Mouse (Mus musculus) right cerebral cortex, postnatal 36 days (tissue): ENCODE measurements around the gene Plaur.

Experiments
- DNase-seq, 2 experiments: peaks; one replicate each; pipeline ENCODE4 v3.0.0; 2022; ENCODE audit warnings: low spot score in 2 of 2, mixed read lengths in 1 of 2

Gene Plaur

GRCm38 (mm10) chr7:24462388-24463319 lies at the start of gene Plaur:
TSS of gene Plaur (plus strand) at chr7:24462484.
- DNase-seq: no peak

- no peak for DNase-seq
Measured at GRCm38 (mm10) chr7:24413630-24414029, 48.7 kb upstream of the Plaur start.

GRCm38 (mm10) chr7:24415261-24415660 lies 47.0 kb upstream of the Plaur start:
- no peak for DNase-seq

DNA sequence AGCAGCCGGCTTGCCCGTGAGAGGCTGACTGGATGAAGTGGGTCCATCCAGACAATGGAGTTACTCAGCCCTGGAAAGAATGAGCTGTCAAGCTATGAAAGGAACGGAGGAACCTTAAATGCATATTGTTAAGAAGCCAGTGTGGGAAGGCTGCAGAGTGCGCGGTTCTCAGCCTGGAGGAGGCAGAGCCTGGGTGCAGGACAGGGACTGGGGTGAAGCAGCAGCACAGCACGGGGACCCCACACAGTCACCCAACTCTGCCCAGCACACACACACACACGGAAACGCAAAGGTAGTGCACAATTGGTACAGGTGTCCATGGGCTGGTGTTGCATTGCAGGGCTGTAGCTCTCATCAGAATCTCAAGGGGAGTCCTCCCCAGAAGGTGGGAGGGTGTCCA lies 42.7 kb upstream of the Plaur start:
- DNase-seq: no peak

- no peak for DNase-seq
Measured at GRCm38 (mm10) chr7:24421648-24422047, 40.6 kb upstream of the Plaur start.

DNA sequence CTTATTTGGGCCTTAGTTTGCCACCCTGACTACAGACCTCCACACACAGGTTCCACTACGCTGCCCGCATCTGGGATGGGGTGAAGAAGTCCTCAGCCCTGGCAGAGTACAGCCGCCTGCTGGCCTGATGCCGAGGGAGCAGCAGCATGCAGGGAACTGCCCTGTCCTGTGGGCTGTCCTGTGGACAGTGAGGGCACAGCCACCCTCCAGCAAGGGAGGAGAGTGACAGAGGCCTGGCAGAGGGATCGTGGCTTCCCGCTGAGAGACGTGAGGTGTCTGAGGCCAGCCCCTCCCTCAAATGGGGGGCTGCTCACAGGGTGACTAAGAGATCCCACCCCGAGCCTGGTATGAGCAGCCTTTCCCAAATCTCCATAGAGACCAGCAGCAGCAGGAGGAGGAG lies 40.0 kb upstream of the Plaur start:
- no peak for DNase-seq

DNA sequence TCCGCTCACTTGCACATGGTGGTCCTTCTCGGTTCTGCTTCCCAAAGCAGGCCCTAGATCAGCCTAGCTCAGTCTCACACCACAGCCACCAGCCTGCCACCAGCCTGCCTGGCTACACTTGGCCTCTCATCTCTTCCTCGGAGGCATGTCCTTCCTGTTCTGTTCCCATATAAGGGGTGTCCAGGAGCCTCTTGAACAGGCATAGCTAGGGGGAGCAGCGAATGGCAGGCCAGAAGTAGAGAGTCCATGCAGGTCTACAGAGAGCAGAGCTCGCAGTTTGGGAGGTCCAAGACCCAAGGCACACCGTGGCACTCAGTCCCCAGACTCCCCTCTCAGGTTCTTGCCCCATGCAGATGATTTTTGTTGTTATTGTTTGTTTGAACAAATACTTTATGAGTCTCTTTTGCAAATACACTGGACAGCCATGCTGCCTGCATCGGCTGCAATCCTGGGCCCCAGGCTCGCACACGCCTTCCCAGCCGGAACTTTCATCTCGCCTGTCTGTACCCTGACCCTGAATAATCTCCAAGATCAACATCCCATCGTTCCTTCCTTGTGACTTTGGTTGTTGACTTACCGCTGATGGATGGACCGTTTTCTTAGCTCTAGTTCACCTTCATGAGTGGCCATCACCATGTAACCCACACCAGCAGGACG lies 39.0 kb upstream of the Plaur start:
- no peak for DNase-seq

- no peak for DNase-seq
Measured at GRCm38 (mm10) chr7:24423956-24424732, 38.1 kb upstream of the Plaur start.

- no peak for DNase-seq
Measured at GRCm38 (mm10) chr7:24425919-24426318, 36.4 kb upstream of the Plaur start.

DNA sequence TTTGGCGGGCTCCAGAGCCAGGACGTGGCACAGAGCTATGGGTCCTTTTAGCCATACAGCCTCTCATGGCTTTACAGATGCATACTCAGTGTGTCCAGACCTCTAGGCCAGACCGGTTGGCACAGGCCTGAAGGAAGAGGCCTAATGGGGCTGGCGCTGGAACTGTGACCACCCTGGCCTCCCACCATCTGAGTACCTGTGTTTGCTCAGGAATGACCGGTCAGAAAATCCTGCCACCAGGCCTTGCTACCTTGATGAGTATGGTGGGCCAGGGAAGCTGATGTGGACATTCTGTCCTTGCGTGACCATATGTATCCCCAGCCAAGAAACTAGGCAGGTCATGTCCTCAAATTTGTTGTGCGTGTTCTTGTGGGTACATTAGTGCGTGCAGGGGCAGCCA lies 35.1 kb upstream of the Plaur start:
- no peak for DNase-seq

DNA sequence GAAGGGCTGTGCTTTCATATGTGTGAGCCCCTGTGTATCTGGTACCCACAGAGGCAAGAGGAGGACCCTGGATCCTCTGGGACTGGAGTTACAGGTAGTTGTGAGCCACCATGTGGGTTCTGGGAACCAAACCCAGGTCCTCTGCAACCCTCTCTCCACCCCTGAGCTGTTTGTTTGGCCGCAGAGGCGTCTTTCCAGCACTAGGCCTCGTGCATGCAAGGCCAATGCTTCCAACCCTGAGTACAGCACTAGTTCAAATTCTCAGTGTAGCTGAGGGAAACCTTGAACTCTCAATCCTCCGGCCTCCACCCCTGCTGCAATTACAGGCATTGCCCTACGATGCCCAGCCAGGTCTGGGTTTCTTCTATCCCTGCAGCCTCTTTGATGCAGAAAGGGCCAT lies 33.6 kb upstream of the Plaur start:
- no peak for DNase-seq

DNA sequence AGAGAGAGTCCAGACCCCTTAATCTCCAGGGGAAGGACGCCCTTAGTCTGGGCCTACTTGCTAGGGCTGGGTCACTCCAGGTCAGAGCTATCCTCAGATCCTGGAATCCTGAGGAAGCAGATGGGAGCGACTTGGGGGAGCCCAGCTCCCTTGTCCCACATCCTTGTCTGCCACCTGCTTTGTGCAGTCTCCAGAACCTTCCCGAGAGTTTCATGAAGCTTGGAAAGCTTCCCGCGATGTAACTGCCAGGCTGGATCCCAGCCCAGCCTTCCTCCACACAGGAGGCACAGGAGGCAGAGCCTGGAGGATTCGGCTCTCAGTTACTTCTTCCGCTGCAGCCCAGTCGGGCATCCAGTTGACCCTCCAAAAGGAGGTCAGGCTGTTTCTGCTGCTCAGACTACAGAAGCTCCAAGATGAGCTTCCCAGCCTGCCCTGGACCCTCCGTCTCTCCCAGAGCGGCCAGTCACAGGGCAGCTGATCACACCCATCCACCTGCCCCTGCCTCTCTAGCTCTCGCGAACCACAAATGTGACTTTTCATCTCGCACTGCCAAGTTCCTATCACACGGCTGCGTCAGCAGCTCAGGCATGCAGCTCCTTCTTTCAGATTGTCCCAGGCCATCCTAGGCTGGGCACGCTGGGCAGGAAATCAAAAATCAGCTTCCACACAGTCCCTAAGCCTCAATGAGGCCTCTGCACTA lies 32.7 kb upstream of the Plaur start:
- DNase-seq: peak; percentile 82 to 86

- DNase-seq: no peak
Measured at GRCm38 (mm10) chr7:24430551-24431345, 31.5 kb upstream of the Plaur start.

DNA sequence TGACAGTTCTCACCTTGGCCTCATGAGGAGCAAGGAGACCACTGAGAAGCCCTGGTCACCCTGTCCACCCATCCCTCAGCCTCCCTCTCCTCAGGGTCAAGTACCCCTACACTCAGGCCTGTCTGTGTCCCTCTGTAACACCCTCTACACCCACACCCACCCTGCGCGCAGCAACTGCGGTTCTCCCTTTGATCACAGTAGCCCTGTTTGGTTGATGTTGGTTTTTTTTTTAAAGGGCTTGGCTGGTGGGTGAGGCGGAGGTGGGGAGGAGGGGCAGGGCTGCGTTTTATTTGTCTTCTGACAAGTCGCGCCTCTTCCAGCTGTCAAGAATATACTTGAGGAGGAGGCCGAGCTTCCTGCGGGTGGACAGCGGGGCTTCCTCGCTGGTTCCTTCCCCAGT lies 30.6 kb upstream of the Plaur start:
- DNase-seq: no peak

GRCm38 (mm10) chr7:24435305-24435704 lies 27.0 kb upstream of the Plaur start:
- DNase-seq: no peak

- DNase-seq: peak; percentile 76 to 78
Measured at GRCm38 (mm10) chr7:24437981-24438380, 24.3 kb upstream of the Plaur start.

DNA sequence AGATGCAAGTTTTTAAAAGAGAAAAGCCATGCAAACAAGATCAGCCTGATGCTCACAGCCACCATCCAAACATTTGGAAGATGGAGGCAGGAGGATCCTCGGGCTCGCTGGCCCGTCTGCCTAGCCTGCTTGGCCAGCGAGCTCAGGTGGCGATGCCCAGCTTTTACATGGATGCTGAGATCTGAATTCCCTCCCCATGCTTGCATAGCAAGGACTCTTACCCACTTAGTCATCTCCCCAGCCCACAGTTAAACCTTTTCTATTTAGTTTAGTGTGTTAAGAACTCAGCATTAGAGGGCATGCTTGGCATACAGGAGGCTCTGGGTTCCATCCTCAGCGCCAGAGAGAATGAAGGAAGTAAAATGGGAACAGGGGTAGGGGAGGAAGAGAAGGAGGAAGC lies 23.1 kb upstream of the Plaur start:
- DNase-seq: no peak

DNA sequence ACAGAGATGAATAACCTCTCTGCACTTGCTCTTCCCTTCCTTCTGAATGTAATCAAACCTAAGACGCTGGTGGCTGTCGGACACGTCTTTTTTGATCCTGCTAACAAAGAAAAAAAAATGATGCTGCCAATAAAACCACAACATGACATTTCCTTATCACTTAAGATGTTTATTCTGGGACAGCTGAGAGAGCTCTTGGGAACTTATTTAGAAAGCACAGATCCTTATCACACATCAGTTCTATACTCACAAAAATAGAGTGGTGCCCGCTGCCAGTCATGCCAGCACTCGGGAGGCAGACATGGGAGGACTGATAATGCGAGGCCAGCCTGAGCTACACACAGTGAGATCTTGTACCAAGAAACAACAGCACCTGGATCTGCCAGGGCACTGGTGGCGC lies 22.4 kb upstream of the Plaur start:
- DNase-seq: no peak

DNA sequence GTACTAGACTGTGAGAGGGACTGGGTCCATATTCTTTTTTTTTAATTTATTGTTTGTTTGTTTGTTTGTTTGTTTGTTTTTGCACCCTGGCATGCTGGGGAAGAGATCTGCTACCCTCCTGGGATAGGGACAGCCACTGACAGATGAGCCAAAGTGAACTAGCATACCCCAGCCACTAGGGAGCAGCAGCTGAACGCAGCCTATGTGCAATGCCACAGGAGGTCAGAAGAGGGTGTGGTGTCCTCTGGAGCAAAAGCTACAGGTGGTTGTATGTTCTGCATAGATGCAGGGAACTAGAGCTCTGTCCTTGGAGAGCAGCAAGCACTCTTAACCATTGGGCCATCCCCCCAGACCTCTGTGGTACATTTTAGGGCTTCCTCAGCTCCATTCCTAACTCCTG lies 20.5 kb upstream of the Plaur start:
- DNase-seq: no peak

DNA sequence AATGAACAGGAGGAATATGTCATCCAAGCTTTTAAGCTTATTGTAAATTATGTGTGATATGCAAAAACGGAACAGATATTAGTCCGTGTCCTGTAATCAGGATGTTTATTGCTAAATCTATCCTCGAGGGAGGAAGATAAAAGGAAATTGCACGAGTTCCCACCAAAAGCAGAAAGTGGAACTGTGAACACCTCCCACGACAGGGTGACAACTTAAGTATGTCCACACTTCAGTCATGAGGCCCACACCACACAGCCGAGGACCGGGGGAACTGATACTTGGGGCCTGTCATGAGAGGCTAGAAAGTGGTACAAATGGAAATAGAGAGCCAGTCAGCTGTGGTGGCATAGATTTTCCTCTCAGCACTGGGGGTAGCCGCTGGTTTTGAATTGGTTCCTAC lies 20.0 kb upstream of the Plaur start:
- no peak for DNase-seq
